Mouse (Mus musculus) limb, embryonic 12.5 days (tissue): ENCODE results near the gene Fam196b. TPM values are rescaled to one million over a fixed set of nuclear protein-coding genes. Genes with fewer than 3 reads are reported as not detected.

Source experiments
- ATAC-seq: fragments of 200-750 bp; cut with Nextera tagmentation; 2 replicates; pipeline ENCODE4 v1.8.0; 2017; ENCODE audit warnings: low read depth, moderate TSS enrichment; ENCODE audit not compliant: insufficient number of reproducible peaks, insufficient read depth, low FRiP score, low TSS enrichment
- H3K27ac ChIP-seq: fragments of 300-500 bp; sonication (generic); 2 replicates; pipeline ENCODE4 v1.5.1; 2016; ENCODE audit warnings: mild to moderate bottlenecking, moderate library complexity
- H3K27me3 ChIP-seq: fragments of 300-500 bp; sonication (generic); 2 replicates; pipeline ENCODE4 v1.6.1; 2016; ENCODE audit warnings: mild to moderate bottlenecking, moderate library complexity
- H3K36me3 ChIP-seq: fragments of 300-500 bp; sonication (generic); 2 replicates; pipeline ENCODE4 v1.6.1; 2016; ENCODE audit warnings: mild to moderate bottlenecking, moderate library complexity
- H3K4me1 ChIP-seq: fragments of 300-500 bp; sonication (generic); replicated peaks from 2 replicates; pipeline ENCODE4 v1.6.1; 2016
- H3K4me2 ChIP-seq: fragments of 300-500 bp; sonication (generic); 2 replicates; pipeline ENCODE4 v1.6.1; 2016; ENCODE audit warnings: mild to moderate bottlenecking, moderate library complexity
- H3K4me3 ChIP-seq: fragments of 300-500 bp; sonication (generic); replicated peaks from 2 replicates; pipeline ENCODE4 v1.5.1; 2016; ENCODE audit warnings: mild to moderate bottlenecking
- H3K9ac ChIP-seq: fragments of 300-500 bp; sonication (generic); replicated peaks from 2 replicates; pipeline ENCODE4 v1.6.1; 2016; ENCODE audit warnings: mild to moderate bottlenecking, moderate library complexity
- H3K9me3 ChIP-seq: fragments of 300-500 bp; sonication (generic); 2 replicates; pipeline ENCODE4 v1.6.1; 2016; ENCODE audit warnings: mild to moderate bottlenecking, moderate library complexity
- WGBS: fragments of 180-500 bp; shearing (Covaris S2); methylation state at CpG from one replicate; pipeline ENCODE4 v1.1.7; 2016; 5-methylcytosine and 5-hydroxymethylcytosine counted together
- polyA plus RNA-seq: library from polyadenylated mRNA; unstranded; fragments of >200 nt; fragmentation: Nextera tagmentation; extraction: Ambion mirVana; gene quantifications from 2 replicates; pipeline ENCODE4 v1.2.1, GENCODE M21; 2016

The Fam196b gene
- polyA plus RNA-seq, 1 experiment from 2014 or later, result 1.2 TPM

DNA sequence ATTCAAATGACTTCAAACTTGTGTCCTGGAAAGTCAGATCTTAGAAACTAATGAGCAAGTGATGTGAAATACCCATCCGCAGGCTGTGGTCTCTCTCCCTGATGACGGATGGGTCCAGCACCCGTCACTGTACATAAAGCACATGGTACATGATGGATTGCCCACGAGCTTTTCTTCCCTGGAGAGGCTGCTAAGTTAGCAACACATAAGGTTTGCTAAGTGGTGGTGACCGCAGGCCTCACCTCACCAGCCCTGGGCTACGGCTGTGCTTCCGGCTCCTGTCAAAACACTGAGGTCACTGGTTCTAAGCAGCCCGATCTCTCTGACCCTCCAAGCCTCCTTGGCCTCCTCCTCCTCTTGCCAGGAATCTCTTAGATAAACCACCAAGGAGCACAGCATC, 91.7 kb downstream of the Fam196b start:
- Histone ChIP-seq H3K27me3 (peaks cover 9% of the 10 kb centered on the region), H3K9me3 (no peaks in the 10 kb centered on the region), H3K9ac (no peak overlapping the region), H3K4me3 (no peak overlapping the region), H3K36me3 (no peaks in the 10 kb centered on the region), H3K4me1 (no peaks in the 10 kb centered on the region), H3K4me2 (no peak overlapping the region), H3K27ac (no peak overlapping the region)
- 66% methylated on average over 8 of the region's 8 CpGs for WGBS
- ATAC-seq, result no peak

DNA sequence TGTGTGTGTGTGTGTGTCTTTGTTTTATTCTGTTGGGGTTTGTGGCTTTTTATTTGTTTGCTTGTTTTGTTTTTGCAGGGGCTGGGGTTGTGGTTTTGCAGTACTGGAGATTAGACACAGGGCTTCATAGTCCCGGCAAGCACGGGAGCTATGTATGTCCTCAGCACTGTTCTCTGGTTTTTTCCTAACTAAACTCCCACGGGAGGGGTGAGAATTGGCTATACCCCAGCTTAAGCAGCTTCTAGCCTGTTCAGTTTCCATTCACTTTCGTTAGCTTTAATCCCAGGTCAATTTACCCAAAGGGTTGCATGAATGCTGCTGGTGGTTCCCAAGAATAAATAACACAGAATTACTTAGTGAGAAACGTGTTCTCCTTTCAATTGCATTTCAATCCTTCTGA, 92.2 kb downstream of the Fam196b start:
- H3K27me3 ChIP-seq, result peaks cover 9% of the 10 kb centered on the region
- H3K4me3 ChIP-seq, result no peak overlapping the region
- no peak overlapping the region for H3K4me2 ChIP-seq
- no peak overlapping the region for H3K9ac ChIP-seq
- 65% methylated on average over 5 of the region's 5 CpGs for WGBS
- no peak for ATAC-seq
- no peak overlapping the region for H3K27ac ChIP-seq
- H3K36me3 ChIP-seq, result no peaks in the 10 kb centered on the region
- H3K4me1 ChIP-seq, result no peaks in the 10 kb centered on the region
- no peaks in the 10 kb centered on the region for H3K9me3 ChIP-seq

DNA sequence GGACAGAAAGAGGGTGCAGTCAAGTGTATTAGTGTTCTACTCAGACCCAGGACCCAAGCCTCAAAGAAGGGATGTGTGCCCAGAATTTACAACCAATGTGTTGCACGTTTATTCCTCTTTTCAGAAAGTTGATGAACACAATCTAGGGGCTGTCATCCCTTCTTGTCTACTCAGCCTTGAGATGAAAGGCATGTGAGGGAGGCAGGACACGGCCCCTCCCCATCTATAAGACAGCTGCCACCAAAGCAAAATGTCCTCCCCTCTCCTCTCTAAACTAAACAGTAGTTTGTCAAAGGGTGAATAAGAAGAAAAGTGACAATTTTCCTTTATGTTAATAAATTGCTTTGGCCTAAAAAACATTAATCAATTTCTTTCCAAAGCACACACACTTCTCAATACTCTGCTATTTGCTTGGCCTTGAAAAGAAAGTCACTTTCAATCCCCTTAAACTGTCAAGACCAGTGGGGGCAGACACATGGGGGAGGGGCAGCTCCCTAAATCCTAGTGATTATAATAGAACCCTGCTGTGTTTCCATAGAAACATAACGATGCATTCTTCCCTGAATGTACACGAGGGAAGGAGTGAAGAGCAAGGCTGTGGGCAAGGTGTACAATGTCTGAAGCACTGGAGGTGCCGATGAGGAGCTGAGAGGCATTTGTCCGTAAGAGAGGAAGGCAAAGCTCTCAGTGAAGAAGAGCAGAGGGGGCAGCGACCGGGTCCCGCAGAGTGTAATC, 101.4 kb downstream of the Fam196b start:
- Histone ChIP-seq H3K4me2 (no peak overlapping the region), H3K36me3 (no peaks in the 10 kb centered on the region), H3K27me3 (peaks cover 2% of the 10 kb centered on the region; the same call in 1 of the 2 replicates), H3K9ac (no peak overlapping the region), H3K4me1 (peaks cover 7% of the 10 kb centered on the region; the same call in 1 of the 2 replicates), H3K9me3 (0 out of 2 replicates have a peak, but pooled peaks cover 3% of the 10 kb centered on the region), H3K4me3 (no peak overlapping the region), H3K27ac (no peak overlapping the region)
- WGBS, result 52% methylated on average over 9 of the region's 9 CpGs
- ATAC-seq, result no peak

DNA sequence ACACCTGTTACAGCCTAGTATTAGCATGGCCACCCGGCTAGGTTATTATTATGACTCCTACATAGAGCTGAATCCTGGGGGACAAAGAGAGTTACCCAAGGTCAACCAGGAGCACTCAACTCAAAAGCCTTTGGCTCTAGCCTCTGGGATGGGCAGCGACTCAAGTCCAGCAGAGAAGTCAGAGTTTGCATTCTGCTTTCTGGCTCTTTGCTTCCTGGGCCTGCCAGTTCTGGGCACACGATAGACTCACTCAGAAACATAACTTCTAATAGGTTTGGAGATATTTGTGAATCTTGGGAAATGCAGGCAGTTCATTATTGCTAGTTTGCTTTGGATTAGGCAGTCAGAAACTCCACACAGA, 102.0 kb downstream of the Fam196b start:
- Histone ChIP-seq H3K9me3 (0 out of 2 replicates have a peak, but pooled peaks cover 3% of the 10 kb centered on the region), H3K4me3 (no peak overlapping the region), H3K27me3 (no peaks in the 10 kb centered on the region), H3K27ac (no peak overlapping the region), H3K36me3 (no peaks in the 10 kb centered on the region), H3K4me2 (no peak overlapping the region), H3K9ac (no peak overlapping the region), H3K4me1 (peaks cover 7% of the 10 kb centered on the region; the same call in 1 of the 2 replicates)
- ATAC-seq, result no peak
- 75% methylated on average over 3 of the region's 3 CpGs for WGBS

DNA sequence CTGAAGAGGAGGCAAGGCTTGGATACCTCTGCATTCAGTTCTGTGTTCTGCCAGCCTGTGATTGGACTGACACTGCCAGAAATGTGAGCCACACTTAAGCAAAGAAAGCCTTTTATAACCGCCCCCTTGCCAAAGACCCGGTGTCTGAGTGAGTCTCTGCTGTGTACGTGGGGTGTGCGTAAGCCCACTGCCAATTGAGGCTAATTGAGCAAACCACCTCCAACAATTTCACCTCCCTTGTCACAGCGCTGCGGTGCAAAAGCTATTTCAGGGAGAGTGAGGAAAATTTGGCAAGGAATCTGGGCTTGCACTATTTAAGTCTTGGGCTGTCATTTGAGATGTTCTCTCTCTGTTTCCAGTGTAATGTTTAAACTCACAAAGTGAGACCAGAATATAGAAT, 106.4 kb downstream of the Fam196b start:
- H3K9me3 ChIP-seq, result no peaks in the 10 kb centered on the region
- no peak for ATAC-seq
- peaks cover 4% of the 10 kb centered on the region; the same call in 1 of the 2 replicates for H3K4me1 ChIP-seq
- H3K4me3 ChIP-seq, result no peak overlapping the region
- no peak overlapping the region for H3K9ac ChIP-seq
- no peaks in the 10 kb centered on the region for H3K36me3 ChIP-seq
- no peak overlapping the region for H3K4me2 ChIP-seq
- 63% methylated on average over 6 of the region's 6 CpGs for WGBS
- H3K27ac ChIP-seq, result no peak overlapping the region
- H3K27me3 ChIP-seq, result no peaks in the 10 kb centered on the region

DNA sequence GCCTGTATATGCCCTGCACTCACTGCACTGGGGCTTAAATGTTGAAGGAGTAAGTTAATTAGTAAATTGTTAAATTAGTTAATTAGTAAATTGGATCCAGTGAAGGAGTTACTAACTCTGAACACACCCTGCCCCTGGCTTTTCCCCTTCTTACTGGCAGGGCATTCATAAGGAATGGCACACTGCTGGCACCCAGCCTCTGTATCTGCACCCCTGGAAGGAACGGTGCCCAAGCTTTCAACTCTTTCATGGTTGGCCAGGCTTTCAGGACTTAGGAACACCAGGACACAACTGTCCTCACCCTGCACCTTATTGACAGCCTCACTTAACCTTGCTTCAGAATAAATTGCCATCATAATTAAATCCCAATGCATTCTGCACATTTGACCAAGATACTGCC, 109.9 kb downstream of the Fam196b start:
- H3K4me3 ChIP-seq, result no peak overlapping the region
- H3K27me3 ChIP-seq, result no peaks in the 10 kb centered on the region
- H3K4me1 ChIP-seq, result no peaks in the 10 kb centered on the region
- no peaks in the 10 kb centered on the region for H3K9me3 ChIP-seq
- ATAC-seq, result no peak
- H3K27ac ChIP-seq, result no peak overlapping the region
- H3K36me3 ChIP-seq, result no peaks in the 10 kb centered on the region
- WGBS, result 83% methylated on average over 1 of the region's 1 CpGs
- no peak overlapping the region for H3K4me2 ChIP-seq
- H3K9ac ChIP-seq, result no peak overlapping the region

DNA sequence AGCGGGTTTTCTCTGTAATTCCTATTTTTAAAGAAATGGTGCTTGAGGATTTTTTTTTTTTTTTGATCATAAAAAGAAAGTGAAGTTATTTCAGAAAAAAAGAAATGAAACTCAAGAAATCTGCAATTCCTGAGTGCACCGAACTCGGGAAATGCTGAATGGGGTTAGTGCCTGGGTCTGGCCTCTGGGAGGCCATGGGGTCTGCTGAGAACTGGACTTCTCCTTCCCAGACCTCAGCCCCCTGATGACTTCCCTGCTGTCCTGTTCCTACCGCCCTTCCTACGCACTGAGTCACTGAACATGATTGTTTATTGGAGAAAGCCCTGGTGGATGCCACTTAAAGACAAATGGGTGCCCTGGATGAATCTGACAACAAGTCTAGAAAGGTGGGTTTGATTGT, 112.6 kb downstream of the Fam196b start:
- Histone ChIP-seq H3K9me3 (no peaks in the 10 kb centered on the region), H3K27ac (no peak overlapping the region), H3K4me1 (no peaks in the 10 kb centered on the region), H3K36me3 (no peaks in the 10 kb centered on the region), H3K27me3 (no peaks in the 10 kb centered on the region), H3K9ac (no peak overlapping the region), H3K4me2 (no peak overlapping the region), H3K4me3 (no peak overlapping the region)
- ATAC-seq, result no peak
- 81% methylated on average over 5 of the region's 5 CpGs for WGBS

DNA sequence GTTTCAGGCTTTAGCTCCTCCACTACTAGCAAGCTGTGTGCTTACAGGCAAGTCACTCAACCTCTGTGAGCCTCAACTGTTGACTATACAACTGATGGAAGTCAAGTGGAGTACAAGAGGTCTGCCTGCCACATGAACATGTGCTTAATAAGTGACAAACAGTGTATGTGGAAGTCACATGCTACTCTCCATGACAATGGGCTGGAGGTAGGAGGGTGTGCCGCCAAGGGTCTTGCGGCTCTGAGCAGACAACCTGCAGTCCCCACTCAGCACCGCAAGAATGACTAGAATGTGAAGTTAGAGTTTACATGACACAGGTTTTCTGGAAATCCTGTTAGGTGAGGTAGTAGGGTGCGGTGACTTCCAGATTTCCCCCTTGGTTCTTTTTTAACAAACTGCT, 116.3 kb downstream of the Fam196b start:
- Histone ChIP-seq H3K27me3 (no peaks in the 10 kb centered on the region), H3K4me3 (no peak overlapping the region), H3K4me1 (no peaks in the 10 kb centered on the region), H3K9ac (no peak overlapping the region), H3K27ac (no peak overlapping the region), H3K4me2 (no peak overlapping the region), H3K9me3 (no peaks in the 10 kb centered on the region), H3K36me3 (no peaks in the 10 kb centered on the region)
- no peak for ATAC-seq
- 69% methylated on average over 4 of the region's 4 CpGs for WGBS

DNA sequence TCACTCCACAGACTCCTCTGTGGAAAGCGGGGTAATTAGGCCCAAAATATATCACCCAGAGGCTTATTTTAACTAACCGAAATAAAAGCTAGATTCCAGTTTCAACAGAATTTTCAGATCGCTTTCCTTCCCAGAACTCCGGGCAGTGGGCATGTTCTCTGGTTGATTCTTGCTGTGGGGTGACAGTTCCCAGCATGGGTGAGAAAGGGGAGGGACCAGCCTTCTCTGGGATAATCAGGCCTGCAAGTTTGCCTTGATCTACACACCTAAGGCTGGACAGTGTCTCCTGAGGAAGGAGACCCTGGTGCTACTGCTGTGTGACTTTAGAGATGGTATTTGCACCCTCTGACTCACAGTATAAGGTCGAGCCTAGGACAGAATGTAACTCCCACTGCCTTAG, 116.7 kb downstream of the Fam196b start:
- no peak overlapping the region for H3K4me3 ChIP-seq
- H3K27ac ChIP-seq, result no peak overlapping the region
- no peaks in the 10 kb centered on the region for H3K27me3 ChIP-seq
- no peaks in the 10 kb centered on the region for H3K4me1 ChIP-seq
- 45% methylated on average over 5 of the region's 5 CpGs for WGBS
- no peak overlapping the region for H3K9ac ChIP-seq
- no peak overlapping the region for H3K4me2 ChIP-seq
- H3K36me3 ChIP-seq, result no peaks in the 10 kb centered on the region
- no peaks in the 10 kb centered on the region for H3K9me3 ChIP-seq
- no peak for ATAC-seq

DNA sequence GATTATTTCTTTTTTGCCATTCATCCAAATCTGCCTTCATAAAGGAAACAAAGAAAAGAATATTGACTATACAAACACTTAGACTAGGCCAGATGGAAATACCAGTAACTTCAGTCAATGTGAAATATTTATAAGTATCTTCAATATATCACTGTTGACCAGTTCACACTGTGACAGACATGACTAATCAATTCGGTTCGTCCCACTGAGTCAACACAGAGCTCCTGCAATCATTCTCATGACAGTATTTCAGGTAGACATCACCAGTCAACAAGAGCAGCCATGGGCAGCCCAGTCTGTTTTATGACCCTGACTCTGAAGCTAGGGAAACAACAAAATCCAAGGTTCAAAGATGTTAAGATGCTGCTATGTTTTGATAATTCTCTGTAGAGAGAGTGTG, 117.4 kb downstream of the Fam196b start:
- no peaks in the 10 kb centered on the region for H3K9me3 ChIP-seq
- ATAC-seq, result no peak
- H3K4me1 ChIP-seq, result no peaks in the 10 kb centered on the region
- no peaks in the 10 kb centered on the region for H3K36me3 ChIP-seq
- H3K4me2 ChIP-seq, result no peak overlapping the region
- no peak overlapping the region for H3K9ac ChIP-seq
- no peak overlapping the region for H3K27ac ChIP-seq
- no peak overlapping the region for H3K4me3 ChIP-seq
- H3K27me3 ChIP-seq, result no peaks in the 10 kb centered on the region
- 82% methylated on average over 2 of the region's 2 CpGs for WGBS

DNA sequence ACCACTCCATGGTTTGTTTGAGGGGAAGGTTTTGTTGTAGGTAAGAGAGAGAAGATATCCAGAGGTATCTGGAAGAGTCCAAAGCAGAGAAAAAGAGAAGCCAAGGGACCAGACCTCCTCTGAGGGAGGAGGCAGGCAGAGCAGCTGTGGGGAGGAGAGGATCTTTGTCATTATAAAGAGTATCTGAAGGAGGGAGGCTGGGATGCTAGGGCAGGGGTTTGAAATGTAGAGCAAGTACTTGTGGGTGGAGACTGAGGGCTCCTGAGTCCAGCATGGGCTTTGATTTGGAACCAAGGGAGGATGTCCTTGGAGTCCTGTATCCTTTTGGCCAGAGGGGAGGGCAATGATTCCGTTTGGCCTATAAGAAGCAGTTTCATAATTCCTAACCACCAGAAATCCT, 122.8 kb downstream of the Fam196b start:
- H3K4me1 ChIP-seq, result no peaks in the 10 kb centered on the region
- no peak overlapping the region for H3K9ac ChIP-seq
- no peaks in the 10 kb centered on the region for H3K36me3 ChIP-seq
- WGBS, result 70% methylated on average over 1 of the region's 1 CpGs
- ATAC-seq, result no peak
- H3K4me2 ChIP-seq, result no peak overlapping the region
- no peak overlapping the region for H3K27ac ChIP-seq
- H3K27me3 ChIP-seq, result no peaks in the 10 kb centered on the region
- no peaks in the 10 kb centered on the region for H3K9me3 ChIP-seq
- H3K4me3 ChIP-seq, result no peak overlapping the region

DNA sequence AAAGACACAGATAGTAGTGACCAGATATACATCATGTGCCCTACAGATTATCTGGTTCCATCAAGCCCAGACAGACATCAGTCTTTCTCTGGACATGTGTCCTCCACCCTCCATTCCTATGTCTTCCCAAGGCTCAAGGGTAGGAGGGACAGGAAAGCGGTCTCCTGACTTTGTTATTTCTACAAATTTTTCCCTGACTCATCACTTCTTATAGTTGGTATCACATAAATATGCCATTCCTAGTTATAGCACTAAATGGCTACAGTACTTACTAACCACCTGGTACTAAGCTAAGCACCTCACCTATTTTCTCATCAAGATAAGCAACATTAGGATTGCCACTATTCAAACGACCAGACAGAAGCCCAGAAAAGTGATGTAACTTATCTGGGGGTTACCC, 123.8 kb downstream of the Fam196b start:
- H3K9me3 ChIP-seq, result no peaks in the 10 kb centered on the region
- H3K4me1 ChIP-seq, result no peaks in the 10 kb centered on the region
- no peak overlapping the region for H3K4me3 ChIP-seq
- H3K9ac ChIP-seq, result no peak overlapping the region
- no peak for ATAC-seq
- H3K27me3 ChIP-seq, result no peaks in the 10 kb centered on the region
- no peak overlapping the region for H3K4me2 ChIP-seq
- 53% methylated on average over 2 of the region's 2 CpGs for WGBS
- no peak overlapping the region for H3K27ac ChIP-seq
- H3K36me3 ChIP-seq, result no peaks in the 10 kb centered on the region
